Mouse (Mus musculus) CD4-positive, CD25-positive, alpha-beta regulatory T cell, adult 4 months (primary cell): Measurements from ENCODE around the gene Ints5. TPM values are rescaled to one million over a fixed set of nuclear protein-coding genes. Genes with fewer than 3 reads are reported as not detected.
A peak's percentile ranks its signal among the peaks of the same experiment; 100 is the strongest.
"Not testable (repeated sequence)": the region's sequence is repeated elsewhere in the genome, so short reads cannot be mapped to it uniquely, and the experiment has no call there.

Experiments used
- ATAC-seq: one replicate; pipeline ENCODE4 v1.8.0; 2017
- polyA plus RNA-seq, 2 experiments: library from polyadenylated mRNA; unstranded; fragments of 100-300 nt; shearing (Covaris generic); gene quantifications; one replicate each; pipeline ENCODE4 v1.2.1; 2017

Ints5 gene
- 10 to 100 TPM in 1 of 2 experiments, 1 to 10 TPM in 1; 8.7 to 12.2 TPM for polyA plus RNA-seq

DNA sequence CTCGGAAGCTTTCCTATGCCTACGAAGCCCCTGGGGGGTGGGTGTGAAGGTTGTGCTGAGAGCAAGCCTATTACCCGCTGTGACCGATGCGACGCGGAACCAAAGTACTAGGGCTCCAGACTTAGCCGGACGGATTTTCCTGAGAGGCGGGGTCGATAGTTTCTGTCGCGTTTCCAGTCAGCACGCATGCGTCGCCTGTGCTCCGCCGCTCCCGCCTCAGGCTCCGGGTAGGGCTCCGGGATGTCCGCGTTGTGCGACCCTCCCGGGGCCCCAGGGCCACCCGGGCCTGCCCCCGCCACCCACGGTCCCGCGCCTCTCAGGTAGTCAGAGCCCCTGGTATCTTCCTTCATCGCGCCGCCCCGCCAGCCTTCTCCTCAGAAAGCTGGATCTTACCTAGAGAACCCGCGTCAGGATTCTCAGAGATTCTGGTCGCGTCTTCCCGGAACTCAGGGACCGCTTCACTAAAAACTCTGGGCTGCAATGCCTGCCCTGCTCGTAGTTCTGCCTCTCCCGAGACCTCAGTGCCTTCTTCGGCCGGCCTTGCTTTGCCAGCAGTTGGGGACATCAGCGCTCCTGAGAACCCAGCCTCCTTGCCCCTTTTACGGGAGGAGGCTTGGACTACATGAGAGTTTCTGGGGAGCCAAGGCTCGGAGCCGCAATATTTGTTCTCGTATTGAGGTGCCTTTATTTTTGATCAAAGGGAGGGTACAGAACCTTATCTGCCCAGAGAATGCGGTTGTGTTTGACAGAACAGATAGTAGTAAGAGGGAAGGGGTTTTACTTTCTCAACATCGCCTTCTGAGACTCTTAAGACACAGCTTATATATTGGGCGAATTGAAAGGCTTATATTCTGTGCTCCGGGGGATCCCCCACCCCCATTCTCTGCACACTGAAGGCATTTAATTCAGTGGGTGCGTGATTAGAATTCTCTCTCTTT is at the start of gene Ints5:
Gene Ints5, plus strand, starts transcription at position 177 of the 938 bp plus-strand sequence.
- ATAC-seq: peak; percentile 38

DNA sequence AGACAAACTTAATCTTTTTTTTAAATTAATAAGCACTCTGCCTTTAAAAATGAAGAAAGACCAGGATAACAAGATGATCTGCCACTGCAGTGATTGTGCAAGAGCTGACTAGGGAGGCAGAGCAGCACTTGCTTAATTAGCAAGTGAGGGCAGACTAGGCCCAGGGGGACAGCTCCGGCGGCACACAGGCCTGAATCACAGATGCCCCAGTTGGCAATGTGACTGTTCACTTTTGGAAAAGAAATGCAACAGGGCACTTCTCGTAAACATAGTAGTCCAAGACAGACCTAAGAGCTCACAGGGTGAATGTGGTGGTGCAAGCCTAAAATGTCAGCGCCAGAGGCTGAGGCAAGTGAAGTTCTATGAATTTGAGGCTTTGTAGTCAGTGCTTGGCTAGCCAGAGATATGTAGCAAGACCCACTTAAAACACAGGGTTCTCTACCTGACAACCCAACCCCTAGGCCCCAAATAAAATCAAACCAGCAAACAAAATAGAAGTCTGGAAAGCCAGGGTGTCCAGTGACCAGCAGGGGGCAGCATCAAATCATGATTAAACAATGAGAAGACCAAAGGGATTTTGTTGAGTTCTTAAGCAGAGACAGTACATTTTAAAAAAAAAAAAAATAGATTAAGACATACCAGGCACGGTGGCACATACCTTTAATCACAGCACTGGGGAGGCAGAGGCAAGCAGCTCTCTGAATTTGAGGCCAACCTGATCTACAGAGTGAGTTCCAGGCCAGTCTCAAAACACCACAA is 48.3 kb upstream of the Ints5 start:
- peak; percentile 49 for ATAC-seq

DNA sequence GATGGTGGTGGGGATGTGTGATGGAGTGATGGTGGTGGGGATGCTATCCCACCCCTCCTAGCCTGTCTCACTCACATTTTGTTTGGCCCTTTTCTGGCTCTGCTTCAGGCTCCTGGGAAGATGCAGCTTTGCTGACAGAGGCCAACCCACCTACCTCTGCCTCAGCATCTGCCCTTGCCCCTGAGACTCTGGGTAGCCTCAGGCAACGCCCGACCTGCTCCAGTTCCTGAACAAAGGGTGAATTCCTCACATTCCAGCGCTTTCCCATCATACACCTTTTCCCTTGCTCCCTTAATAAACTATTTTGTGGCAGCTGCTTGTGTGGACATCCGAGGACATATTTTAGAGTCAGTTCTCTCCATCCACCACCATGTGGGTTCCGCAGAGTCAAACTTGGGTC is 44.4 kb upstream of the Ints5 start:
- no peak for ATAC-seq

DNA sequence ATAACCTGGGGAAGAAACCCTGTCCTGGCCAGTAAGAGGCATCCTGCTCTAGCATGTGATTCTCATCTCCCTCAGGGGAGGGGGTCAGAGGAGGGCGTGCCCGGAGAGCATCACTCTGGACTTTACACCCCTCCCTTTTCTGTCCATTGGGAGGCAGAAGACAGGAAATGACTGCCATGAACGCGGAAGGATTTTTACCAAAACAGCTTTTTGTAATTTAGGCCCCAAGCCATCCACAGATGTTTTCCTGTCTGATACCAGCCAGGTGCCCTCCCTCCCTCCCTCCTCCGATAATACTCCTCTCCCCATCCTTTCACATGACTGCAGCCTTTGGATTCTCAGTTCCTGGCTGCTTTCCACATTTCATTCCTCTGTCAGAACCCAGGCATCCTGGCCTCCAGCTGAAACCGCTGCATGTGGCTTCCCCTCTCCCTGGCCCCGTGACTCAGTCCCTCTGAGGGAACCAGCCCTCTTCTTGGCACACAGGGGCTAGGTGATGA is 42.4 kb upstream of the Ints5 start, which contains the start of gene Lrrn4cl:
Gene Lrrn4cl, plus strand, starts transcription at position 367 of the 500 bp plus-strand sequence.
- ATAC-seq: no peak

DNA sequence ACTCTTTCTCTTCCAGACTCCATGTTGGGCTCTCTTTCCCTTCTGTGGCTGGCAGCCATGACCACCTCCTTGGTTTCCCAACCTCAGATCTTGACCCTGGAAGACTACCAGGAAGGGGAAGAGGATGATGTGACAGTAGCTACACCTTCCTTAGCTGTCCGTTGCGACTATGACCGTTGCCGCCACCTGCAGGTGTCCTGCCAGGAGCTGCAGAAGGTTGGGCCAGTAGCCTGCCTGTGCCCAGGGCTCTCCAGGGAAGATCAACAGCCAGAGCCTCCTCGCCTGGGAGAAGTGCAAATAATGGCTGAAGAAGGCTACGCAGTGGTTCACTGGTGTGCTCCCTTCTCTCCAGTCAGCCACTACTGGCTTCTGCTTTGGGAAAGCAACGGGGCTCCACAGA is 41.2 kb upstream of the Ints5 start:
- no peak for ATAC-seq

DNA sequence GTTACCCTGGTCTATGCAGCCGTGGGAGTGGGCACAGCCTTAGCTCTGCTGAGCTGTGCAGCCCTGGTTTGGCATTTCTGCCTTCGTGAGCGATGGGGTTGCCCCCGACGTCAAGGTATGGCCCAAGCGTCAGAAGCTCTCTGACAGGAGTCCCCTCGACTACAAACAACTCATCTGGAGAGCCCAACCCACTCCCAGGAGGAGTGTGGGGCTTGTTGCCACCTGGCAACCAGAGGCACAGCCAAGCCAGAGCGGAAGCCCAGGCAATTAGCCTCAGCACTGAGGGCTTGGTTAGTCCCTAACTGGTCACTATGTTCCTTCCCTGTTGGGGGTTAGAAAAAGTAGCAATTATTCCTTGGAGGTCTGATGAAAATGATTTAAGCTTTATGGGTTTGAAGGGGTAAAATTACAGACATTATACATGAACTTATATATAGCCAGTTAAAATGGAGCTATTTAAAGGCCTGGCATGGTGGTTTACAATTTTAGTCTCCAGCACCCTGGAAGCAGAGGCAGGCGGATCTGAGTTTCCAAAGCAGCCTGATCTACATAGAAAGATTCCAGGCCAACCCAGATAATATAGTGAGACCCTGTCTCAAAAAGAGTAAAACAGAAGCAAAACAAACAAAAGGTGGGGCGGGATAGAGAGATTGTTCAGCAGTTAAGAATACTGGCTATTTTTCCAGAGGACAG is 40.4 kb upstream of the Ints5 start:
- ATAC-seq: no peak

DNA sequence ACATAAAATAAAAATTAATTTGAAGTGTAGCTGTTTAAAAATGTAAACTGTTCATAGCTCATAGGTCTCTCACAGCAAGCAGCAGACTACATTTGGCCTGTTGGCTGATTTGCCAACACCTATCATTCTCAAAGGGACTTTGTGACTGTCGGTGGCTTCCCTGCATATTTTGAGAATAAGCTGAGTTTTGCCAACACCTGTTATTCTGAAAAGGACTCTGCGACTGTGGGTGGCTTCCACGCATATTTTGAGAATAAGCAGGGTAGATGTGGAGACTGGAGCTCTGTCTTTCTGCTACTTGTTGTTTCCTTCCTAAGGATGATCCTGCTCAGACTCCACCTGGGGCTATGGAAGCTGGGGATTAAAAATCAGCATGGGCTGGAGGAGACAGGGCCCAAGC is 39.7 kb upstream of the Ints5 start:
- no peak for ATAC-seq

DNA sequence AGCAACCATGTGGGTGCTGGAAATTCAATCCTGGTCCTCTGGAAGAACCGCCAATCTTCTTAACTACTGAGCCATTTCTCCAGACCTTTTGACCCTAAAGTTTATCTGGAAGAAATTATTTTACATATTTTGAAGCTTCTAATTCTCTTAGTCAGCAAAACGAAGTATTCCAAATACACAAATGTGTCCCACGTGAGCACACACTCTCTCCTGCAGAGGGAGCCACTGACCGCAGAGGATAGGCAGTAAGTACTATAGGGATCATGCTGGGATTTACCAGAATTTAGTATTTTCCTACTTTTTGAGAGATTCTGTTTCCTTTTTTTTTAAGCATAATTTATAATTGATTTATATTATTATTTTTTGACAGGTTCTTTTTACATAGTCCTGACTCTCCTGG is 35.1 kb upstream of the Ints5 start:
- no peak for ATAC-seq

DNA sequence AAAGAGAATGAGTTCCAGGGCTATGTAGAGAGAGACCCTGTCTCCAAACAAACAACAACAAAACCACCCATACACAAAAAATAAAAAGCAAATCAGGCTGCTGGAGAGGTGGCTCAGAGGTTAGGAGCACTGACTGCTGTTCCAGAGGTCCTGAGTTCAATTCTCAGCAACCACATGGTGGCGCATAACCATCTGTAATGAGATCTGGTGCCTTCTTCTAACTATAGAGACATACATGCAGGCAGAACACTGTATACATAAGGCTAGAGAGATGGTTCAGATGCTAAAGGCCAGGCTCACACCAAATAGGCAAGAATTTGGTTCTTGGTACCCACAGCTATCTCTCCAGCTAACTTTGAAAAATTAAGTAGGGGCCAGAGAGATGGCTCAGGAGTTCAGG is 33.8 kb upstream of the Ints5 start:
- ATAC-seq: no peak

DNA sequence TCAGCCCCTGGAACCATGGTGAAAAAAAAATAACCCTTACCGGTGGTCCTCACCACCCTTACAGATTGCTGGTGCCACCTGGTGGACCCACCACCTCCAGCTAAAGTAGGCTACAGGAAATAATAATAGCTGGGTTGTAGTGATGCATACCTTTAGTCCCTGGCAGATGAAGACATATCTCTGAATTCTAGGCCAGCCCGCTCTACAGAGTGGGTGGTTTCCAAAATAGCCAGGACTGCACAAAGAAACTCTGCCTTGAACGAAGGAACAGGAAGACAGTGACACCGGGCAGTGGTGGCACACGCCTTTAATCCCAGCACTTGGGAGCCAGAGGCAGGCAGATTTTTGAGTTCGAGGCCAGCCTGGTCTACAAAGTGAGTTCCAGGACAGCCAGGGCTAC is 28.5 kb upstream of the Ints5 start:
- no peak for ATAC-seq

DNA sequence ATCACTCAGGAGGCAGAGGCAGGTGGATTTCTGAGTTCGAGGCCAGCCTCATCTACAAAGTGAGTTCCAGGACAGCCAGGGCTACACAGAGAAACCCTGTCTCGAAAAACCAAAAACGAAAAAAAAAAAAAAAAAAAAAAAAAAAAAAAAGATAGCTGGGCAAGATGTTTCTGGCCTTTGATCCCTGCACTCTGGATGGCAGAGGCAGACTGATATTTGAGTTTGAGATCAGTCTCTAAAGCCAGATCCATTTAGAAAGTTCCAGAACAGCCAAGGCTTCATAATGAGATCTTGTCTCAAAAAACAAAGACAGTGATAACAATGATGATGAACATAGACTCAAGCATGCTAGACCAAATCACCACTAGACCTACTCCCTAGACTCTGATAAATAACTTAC is 22.4 kb upstream of the Ints5 start:
- ATAC-seq: not testable (repeated sequence)

DNA sequence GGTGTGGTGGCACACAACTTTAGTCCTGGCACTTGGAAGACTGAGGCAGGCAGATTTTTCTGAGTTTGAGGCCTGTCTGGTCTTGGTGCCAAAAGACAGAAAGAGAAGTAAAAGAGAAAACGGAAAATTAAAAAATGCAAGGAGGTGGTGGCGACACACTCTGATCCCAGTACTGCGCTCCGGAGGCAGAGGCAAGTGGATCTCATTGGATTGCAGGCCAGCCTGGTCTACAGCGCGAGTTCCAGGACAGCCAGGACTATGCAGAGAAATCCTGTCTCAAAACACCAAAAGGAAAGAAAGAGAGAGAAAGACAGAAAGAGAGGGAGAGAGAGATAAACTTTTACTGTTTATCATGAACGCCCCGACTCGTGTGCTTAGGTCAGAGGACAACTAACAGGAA is 22.0 kb upstream of the Ints5 start:
- peak; percentile 14 for ATAC-seq

DNA sequence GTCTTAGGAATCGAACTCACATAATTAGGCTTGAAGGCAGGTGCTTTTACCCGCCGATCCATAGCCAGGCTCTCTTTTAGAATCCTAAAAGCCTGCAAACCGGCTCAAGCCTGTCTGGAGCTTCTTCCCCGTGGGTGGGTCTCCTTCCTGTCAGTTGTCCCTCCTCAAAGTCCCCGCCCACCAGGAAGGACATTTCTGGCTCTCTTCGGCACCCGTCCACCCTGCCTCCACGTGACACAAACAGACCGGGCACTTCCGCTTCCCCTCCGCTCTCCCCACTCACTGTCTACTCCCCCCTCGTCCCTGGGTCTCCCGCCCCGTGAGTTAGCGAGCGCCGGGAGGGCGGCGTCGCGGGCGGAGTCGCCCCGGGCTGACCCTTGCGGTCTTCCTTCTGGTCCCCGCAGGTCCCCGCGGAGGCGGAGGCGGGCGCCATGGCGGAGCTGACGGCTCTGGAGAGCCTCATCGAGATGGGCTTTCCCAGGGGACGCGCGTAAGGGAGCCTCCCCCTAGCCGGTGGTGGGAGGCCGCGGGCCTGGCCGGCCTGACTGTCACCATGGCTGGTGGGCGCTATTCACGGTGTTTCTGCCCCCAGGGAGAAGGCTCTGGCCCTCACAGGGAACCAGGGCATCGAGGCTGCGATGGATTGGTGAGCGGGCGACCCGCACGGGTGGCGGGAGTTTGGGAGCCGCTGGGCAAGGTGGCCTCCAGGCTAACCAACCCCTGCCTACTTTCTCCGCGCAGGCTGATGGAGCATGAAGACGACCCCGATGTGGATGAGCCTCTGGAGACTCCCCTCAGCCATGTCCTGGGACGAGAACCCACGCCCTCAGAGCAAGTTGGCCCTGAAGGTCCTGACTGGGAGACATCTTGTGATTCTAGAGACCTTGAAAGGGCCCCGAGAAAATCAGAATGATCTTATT is 21.3 kb upstream of the Ints5 start, which contains the start of gene Ubxn1:
Gene Ubxn1, plus strand, starts transcription at position 230 of the 920 bp plus-strand sequence.
- peak; percentile 94 for ATAC-seq

DNA sequence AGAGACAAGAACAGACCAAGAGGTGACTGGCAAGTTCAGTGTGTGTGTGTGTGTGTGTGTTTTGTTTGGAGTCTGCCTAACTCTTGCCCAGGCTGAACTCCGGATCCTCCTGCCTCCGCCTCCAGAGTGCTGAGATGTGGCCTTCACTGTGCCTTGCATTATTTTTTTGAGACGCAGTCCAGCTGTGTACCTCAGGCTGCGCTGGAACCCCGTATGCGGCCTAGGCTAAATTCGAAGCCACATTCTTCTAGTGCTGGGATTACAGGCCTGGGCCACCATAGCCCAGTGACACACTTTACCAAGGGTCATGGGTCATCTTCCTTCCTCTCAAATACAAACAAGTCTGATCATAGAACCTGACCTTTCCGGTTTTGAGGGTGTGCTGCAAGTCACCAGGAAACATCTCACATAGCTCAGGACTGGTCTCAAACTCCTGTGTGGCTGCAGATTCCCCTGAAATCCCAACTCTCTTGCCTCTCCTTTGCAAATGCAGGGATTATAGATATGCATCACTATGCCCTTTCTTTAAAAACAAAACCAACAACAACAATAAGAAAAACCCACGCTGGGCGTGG is 20.5 kb upstream of the Ints5 start:
- ATAC-seq: no peak

DNA sequence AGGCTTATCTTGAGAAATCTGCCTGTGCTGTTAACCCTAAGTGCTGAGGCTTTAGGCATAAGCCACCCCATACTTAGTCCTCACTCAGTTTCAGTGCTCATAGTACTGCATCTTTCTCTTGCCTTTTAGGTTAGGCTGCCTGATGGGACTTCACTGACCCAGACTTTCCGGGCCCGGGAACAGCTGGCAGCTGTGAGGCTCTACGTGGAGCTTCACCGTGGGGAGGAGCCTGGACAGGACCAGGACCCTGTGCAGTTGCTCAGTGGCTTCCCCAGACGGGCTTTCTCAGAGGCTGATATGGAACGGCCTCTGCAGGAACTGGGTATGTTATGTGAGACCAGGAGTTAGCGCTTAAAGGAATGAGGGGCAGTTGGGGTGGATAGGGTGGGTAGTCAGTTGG is 17.8 kb upstream of the Ints5 start:
- ATAC-seq: no peak

DNA sequence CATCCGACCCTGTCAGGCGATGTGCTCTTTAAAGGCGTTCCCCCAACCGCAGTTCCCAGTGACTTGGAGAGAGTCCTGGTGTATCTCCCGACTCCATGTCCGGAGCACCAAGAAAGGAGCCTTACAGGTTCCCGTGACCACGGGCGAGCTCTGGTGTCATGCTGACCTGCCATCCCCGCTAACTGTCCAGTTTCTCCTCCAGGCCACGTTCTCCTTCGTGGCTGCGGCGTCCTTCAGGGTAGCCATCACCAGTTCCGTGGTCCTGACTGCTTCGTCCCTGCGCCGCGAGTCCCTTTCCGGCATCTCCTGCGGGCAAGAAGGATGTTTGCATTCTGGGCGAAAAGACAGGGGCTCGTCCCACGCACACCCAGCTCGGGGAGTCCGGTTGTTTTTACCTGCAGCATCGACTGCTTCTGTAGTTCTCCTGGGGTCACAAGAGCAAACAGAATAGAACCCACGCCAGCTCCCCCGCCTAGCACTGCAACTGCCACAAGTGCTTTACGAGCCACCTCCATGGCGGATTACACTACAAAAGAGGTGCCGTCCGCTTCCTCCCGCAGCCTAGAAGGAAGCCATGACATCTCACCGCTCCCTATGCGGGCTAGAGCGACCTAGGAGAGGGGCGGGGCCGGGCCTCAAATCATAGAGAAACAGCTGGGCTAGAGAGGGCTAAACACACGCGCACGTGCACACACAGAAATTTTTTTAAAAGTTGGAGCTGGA is 12.3 kb upstream of the Ints5 start, which contains the start of gene Uqcc3:
Gene Uqcc3, minus strand, starts transcription at position 613 of the 723 bp plus-strand sequence.
- ATAC-seq: peak; percentile 99

DNA sequence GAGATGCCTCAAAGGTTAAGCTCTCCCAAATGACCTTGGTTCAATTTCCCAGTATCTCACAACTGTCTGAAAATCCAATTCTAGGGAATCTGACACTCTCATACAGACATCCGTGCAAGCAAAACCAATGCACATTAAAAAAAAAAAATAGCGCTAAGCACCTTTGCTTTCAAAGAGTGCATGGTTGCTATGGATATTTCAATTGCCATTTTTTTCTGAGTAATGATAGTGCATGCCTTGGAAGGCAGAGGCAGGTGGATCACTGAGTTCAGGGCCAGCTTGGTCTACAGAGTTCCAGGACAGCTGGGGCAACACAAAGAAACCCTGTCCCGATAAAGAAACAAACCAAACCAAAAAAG is 11.8 kb upstream of the Ints5 start:
- peak; percentile 51 for ATAC-seq

DNA sequence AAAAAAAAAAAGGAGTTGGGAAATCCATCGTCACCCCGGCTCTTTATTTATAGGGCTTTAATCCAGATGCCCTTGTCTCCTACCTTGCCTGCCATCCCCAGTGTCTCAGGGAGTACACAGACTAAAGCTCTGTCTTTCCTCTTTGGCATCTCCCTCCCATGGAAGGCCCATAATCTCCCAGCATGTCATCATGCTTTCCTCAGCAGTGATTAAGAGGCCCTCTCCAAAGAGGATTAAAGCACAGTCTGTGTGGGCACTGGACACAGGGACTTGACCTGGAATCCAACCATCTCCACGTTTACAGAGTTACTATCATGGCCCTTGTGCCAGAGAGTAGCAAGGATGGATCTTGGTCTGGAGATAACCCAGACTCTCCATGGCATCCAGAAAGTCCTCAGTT is 9.2 kb upstream of the Ints5 start, which contains the start of the genes Lbhd1 and Gm49403:
Gene Lbhd1, plus strand, starts transcription at position 117 of the 400 bp plus-strand sequence.
Gene Gm49403, plus strand, starts transcription at position 315 of the 400 bp plus-strand sequence.
- no peak for ATAC-seq

DNA sequence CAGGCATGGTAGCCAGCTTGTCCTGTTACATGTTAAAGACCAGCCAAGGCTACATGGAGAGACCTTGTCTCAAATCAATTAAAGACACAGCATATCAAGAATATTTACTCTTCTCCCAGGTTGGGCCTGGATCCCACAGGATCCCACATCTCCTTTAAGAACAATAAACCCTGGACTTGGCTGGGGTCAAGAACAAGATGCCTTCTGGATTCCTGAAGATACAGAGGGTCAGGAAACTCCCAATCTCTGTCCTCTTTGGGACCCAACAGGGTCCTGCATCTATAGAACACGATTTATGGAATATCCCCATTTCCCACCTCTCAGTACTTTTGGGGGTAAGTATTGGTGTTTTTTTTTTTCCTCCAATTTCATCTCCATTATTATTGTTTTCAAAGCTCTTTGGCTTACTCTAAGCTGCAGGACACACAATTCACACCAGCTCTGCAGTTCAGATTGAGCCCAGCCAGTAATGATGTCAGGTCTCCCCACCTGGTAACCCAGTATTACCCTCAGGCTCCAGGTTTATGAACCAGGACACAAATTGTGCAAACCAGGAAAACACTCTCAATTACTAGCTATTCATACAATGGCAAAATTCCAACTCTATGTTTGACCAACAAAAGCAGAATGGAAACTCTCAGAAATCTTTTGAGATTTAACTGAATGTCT is 5.8 kb upstream of the Ints5 start:
- no peak for ATAC-seq
